Mouse (Mus musculus): Measurements from ENCODE around the gene Gpr61.

Gpr61 gene

GRCm38 (mm10) chr3:108129804-108130203 lies 24.9 kb downstream of the Gpr61 start:
- DNase-seq (ENCODE audit: low spot score) = no peak

GRCm38 (mm10) chr3:108129367-108129766 lies 25.3 kb downstream of the Gpr61 start:
- DNase-seq (ENCODE audit: low spot score) = no peak

- no peak for DNase-seq (ENCODE audit: low spot score)
These were observed 26.2 kb downstream of the Gpr61 start for GRCm38 (mm10) chr3:108128520-108128919.

- no peak for DNase-seq (ENCODE audit: low spot score)
These were observed 28.4 kb downstream of the Gpr61 start for GRCm38 (mm10) chr3:108126327-108126726.

- no peak for DNase-seq (ENCODE audit: low spot score)
These were observed 30.6 kb downstream of the Gpr61 start for GRCm38 (mm10) chr3:108124131-108124530.

- DNase-seq (ENCODE audit: low spot score) = no peak
These were observed 31.4 kb downstream of the Gpr61 start for GRCm38 (mm10) chr3:108123242-108123641.

GRCm38 (mm10) chr3:108121101-108121500 lies 33.6 kb downstream of the Gpr61 start:
- DNase-seq (ENCODE audit: low spot score) = no peak

- no peak for DNase-seq (ENCODE audit: low spot score)
These were observed 37.2 kb downstream of the Gpr61 start for GRCm38 (mm10) chr3:108117465-108117864.

GRCm38 (mm10) chr3:108113591-108114289 lies 40.9 kb downstream of the Gpr61 start:
- DNase-seq (ENCODE audit: low spot score) = no peak

- no peak for DNase-seq (ENCODE audit: low spot score)
These were observed 42.0 kb downstream of the Gpr61 start for GRCm38 (mm10) chr3:108112666-108113065.

- DNase-seq (ENCODE audit: low spot score) = no peak
These were observed 42.4 kb downstream of the Gpr61 start for GRCm38 (mm10) chr3:108112246-108112645.

- DNase-seq (ENCODE audit: low spot score) = no peak
These were observed 43.4 kb downstream of the Gpr61 start for GRCm38 (mm10) chr3:108111320-108111719.

- no peak for DNase-seq (ENCODE audit: low spot score)
These were observed 49.4 kb downstream of the Gpr61 start for GRCm38 (mm10) chr3:108105281-108105680.

- no peak for DNase-seq (ENCODE audit: low spot score)
These were observed 52.6 kb downstream of the Gpr61 start for GRCm38 (mm10) chr3:108102075-108102474.

- no peak for DNase-seq (ENCODE audit: low spot score)
These were observed 53.1 kb downstream of the Gpr61 start for GRCm38 (mm10) chr3:108101594-108101993.

All from spleen, adult 12 weeks (tissue).